Mouse (Mus musculus) cerebellum, adult 2 months (tissue): ENCODE results near the gene Dhrs3.

Source experiments
- CTCF ChIP-seq: fragments of 200-500 bp; IDR thresholded peaks from 2 replicates; pipeline ENCODE4 v1.5.1; 2011; ENCODE audit warnings: low read depth, mild to moderate bottlenecking, control low read depth, low read length, moderate library complexity, borderline replicate concordance; ENCODE audit not compliant: insufficient read depth
- POLR2A ChIP-seq: fragments of 200-500 bp; IDR thresholded peaks from 2 replicates; pipeline ENCODE4 v1.6.1; 2011; ENCODE audit warnings: low read length, control low read depth, borderline replicate concordance; ENCODE audit not compliant: insufficient read depth

DNA sequence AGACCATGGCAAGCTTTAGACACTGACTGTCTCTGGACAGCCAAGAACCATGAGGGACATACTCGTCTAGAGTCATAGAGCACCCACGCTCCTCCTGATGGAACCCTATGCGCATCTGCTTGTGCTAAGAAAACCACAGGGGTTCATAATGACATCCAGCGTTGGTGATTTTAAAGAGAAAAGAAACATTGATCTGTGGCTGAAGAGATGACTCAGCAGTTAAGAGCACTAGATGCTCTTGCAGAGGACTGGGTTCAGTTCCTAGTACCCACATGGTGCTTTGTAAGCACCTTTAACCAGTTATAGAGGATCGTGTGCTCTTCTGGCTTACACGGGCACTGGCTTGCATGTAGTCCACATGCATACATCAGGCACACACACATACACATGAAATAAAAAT is 23.9 kb downstream of the Dhrs3 start:
- no peak for TF ChIP-seq CTCF
- no peak for TF ChIP-seq POLR2A
